Mouse (Mus musculus): ENCODE measurements around the gene Btbd35f9. TPM values are rescaled to one million over a fixed set of nuclear protein-coding genes. Genes with fewer than 3 reads are reported as not detected.

Btbd35f9 gene
- polyA plus RNA-seq (2021; fragmentation: Nextera tagmentation), result not detected in 2 replicates
- long read RNA-seq, experiment 1, result 0 reads
- long read RNA-seq, experiment 2, result 0 reads

DNA sequence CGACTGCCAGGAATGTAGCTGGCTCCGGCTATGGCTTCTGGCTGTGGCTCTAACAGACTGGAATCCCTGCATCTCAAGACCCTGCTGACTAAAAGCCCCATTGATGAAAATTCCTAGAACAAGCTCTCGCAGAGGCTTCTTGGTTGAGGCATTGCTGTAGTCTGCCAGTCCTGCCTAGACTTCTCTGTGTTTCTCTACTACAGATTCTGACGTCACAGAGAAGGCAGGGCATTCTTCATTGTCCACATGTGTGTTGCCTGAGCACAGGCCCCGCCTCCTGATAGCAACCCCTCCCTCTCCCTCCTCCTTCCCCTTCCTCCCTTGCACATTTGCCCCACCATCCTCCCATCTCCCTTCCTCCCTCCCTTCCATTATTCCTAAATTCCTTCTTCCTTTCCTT lies at the start of gene Btbd35f9:
Gene Btbd35f9 (minus strand): TSS at position 101 of the 400 bp plus-strand sequence.

Other genes with a start within 250 kb of the Btbd35f9 start
- not detected in 2 replicates for gene Btbd35f6, start 205.0 kb downstream of the Btbd35f9 start, polyA plus RNA-seq (2021; fragmentation: Nextera tagmentation)
- not detected in 2 replicates for gene Gm21870, start 174.7 kb downstream of the Btbd35f9 start, polyA plus RNA-seq (2021; fragmentation: Nextera tagmentation)
- not detected in 2 replicates for gene Spin2g, start 77.2 kb upstream of the Btbd35f9 start, polyA plus RNA-seq (2021; fragmentation: Nextera tagmentation)

Measured in left cerebral cortex, adult 6 months (tissue).